Mouse (Mus musculus) inflammation-experienced regulatory T-cells, adult 16 weeks (primary cell): ENCODE data around the gene Tmem229b. TPM values are rescaled to one million over a fixed set of nuclear protein-coding genes. Genes with fewer than 3 reads are reported as not detected.

ENCODE experiments used
- polyA plus RNA-seq: library from polyadenylated mRNA; unstranded; fragments of 100-300 nt; shearing (Covaris generic); gene quantifications from one replicate; pipeline ENCODE4 v1.2.1, GENCODE M21; 2017

The Tmem229b gene
- 83.9 TPM for polyA plus RNA-seq

DNA sequence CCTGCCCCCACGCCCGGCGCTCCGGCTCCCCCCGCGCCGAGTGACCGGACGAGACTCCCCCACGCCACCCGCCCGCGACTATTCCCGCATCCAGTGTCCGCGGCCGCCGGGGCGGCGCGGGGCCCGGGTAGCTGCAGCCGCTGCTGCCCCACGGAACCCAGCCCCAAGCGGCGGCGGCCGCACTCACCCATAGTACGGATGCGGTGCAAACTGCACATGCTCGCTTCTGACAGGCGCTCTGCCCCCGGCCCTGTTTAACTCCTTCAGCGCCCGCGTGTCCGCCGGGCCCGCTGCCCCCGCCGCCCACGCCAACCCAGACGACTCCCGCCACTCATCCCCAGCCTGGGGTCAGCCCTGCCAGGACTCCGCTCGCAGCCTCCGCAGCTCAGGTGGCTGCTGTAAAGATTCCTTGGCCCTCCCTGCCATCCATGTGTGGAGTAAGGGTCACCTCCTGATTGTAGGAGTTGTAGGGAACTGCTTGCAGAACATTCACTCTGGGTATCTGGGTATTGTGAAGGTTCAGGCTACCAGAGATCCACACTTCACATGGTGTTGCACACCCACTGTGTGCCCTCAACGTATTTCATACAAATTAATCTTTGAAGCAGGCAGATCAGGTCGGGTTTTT is at the start of gene Tmem229b:
Gene Tmem229b, minus strand, starts transcription at position 502 of the 628 bp plus-strand sequence.

GRCm38 (mm10) chr12:79028911-79029861 is 21.8 kb upstream of the Tmem229b start, which contains the start of gene Plekhh1:
TSS of gene Plekhh1 (plus strand) at chr12:79029163.

Other genes starting within 250 kb of the Tmem229b start
- 238 TPM for gene Atp6v1d, start 146.0 kb downstream of the Tmem229b start, polyA plus RNA-seq
- 217 TPM for gene Eif2s1, start 145.8 kb downstream of the Tmem229b start, polyA plus RNA-seq
- not detected for gene Plek2, start 100.7 kb downstream of the Tmem229b start, polyA plus RNA-seq
- gene Plekhh1, start 21.5 kb upstream of the Tmem229b start, polyA plus RNA-seq = 0.09 TPM
- gene Pigh, start 82.0 kb upstream of the Tmem229b start, polyA plus RNA-seq = 28.4 TPM
- not detected for gene Arg2, start 123.2 kb upstream of the Tmem229b start, polyA plus RNA-seq
- gene Vti1b, start 165.0 kb upstream of the Tmem229b start, polyA plus RNA-seq = 146 TPM
- gene Rdh11, start 184.7 kb upstream of the Tmem229b start, polyA plus RNA-seq = 28.5 TPM
- 16.9 TPM for gene Rdh12, start 201.3 kb upstream of the Tmem229b start, polyA plus RNA-seq